Mouse (Mus musculus): ENCODE measurements around the gene Sp8.

Sp8 gene

DNA sequence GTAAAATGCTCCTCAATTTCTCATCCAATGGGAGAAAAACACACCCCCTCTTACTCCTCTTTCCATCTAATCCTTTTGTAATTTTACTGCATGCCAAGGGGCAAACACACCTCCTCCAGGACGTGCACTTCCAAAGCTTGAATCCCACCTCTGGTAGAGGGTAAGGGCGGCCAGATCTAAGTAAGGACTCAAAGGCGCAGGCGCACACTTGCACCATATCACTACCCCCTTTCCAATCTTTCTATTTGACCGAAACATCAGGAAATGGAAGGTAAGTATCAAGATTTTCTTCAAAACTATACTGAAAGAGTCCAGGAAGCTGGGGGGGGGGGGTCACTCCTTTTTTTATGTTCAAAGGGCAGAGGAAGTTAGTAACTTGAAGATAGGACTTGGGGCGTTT lies at the start of gene Sp8:
TSS of gene Sp8 (plus strand) at position 109 of the 400 bp plus-strand sequence.
- DNase-seq = no peak

DNA sequence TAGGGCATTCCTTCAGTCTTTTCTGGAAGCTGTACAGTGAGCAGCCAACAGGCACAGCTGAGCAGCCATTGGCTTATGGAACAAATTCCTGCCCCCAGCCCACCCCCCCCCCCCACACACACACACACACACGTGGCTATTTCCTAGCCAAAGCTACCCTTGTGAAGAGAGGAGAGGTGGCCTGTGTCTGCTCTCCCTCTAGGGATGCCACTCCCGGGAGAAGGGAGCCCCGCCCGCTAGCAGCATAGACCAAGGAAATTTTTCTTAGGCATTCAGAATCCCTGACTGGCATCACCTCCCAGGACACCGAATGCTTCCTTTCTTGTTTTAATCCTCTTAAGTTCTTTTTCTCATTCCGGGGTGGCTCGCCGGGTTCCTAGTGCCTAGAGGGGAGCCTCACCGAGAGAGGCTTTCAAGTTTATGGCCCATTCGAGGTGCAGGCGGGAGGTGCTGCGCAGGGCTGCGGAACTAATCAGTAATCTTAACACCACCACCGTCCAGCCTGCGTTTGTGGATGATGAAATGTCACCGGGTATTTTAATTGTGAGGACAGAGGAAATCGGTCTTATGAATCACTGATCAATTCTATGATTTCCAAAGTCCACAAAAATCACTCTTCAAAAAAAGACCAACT lies 34.7 kb upstream of the Sp8 start:
- DNase-seq = no peak

DNA sequence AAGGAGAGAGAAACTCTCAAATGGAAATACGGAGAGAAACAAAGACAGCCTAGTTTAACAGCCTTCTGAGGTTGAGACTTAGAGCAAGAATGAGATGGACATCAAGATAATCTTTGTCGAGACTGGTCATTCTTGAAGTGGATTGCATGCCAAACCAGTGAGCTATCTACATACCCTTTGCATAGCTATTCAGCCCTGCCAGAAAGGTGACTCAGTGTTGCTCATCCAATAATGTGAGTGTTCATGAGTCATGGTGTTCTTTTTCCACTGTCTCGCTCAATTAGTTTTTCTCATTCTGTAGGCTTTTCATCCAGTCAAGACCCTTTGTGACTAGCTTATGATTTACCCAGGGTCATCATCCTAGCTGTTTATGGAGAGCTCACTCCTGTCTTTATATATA lies 31.6 kb upstream of the Sp8 start:
- DNase-seq = no peak

DNA sequence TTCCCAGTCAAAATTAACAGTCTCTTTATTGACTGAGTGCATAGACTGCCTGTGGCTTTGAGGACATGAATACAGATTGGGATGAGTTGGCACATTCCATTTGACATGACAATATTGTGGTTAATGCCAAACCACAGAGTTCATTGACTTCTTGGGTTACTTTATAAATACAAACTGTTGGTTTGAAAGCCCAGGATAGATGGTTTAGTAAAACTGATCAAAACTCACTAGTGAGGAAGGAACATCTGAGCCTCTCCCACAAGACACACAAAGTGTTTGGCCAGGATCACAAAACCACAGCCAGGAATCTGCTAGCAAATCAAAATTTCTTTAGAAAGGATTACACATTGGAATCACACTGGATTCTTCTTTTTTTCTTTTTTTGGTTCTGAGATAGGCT lies 30.0 kb upstream of the Sp8 start:
- no peak for DNase-seq

DNA sequence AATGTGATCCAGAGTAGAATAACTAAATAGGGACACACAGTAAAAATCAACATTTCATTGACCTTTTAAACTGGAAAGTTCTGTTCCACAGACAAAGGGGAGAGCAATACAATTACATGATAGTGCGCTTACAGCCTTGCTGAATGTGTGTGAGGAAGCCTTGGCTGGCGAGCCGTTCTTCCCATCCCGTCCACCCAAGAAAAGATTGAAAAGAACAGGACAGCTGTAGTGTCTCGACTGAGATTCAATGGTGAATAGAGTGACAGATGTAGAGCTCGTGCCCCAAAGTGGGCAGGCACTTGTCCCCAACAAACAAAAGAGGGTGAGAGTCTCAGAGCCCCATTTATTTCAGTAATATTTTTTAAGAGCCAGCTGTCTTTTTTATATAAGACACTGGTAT lies 16.2 kb upstream of the Sp8 start:
- DNase-seq = no peak

DNA sequence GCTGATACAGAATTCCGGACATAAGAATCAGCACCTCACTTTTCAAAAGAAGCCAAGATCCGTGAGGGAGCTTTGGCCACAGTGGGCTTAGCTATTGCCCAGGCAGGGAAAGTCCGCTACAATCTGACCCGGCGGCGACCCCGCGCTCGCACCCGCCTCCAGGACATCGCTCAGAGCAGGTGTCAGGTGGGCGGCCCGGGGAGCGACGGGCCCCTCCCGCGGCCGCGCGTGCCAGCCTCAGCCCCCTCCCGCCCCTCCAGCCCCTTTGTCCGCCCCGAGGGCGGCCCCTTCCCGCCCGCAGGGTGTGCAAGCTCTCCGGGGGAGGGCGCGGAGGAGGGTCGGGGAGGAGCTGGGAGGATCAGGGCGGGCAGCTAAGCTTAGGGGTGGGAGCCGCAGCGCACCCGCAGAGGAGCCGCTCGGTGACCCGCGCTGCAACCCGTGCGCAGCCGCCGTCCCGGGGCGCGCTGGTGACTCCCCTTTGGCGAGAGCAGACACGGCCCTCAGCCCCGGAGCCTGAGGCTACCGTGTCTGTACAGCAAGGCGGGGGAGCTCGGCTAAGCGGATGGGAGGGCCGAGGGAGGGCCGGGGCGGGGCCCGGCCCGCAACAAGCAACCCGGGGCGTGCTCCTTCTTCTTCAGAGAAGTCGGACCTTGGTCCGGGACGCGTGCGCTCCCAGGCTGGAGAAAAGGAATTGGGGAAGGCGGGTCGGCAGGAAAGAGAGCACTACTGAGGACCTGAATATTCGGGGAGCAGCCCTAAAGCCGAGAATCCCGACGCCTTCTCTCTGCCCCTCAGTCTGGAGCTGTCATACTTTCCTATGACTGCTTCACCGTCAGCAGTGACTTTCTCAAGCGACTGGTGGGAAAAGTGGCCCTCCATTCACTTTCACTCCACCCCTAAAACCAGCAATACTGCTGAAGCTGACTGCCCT lies 9.5 kb upstream of the Sp8 start:
- DNase-seq = peak; percentile 29 to 51

DNA sequence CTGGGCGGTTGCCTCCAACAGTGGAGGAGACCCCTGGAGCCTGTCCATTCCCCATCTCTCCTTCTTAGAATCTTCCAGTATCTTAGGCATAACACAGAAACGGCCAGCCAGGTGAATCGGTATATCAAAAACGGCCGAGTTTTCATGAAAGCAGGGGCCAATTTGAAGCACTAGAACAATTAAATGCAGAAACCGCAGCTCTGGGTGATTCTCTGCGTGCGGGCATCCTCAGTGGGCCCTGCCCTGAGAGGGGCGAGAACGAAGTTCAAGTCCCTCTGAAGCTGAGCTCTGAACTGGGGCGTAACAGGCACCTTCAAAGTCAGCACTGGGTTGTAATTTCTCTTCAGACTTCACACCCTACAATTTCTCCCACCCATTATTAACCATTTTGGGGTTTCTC lies 8.8 kb upstream of the Sp8 start:
- DNase-seq = no peak

DNA sequence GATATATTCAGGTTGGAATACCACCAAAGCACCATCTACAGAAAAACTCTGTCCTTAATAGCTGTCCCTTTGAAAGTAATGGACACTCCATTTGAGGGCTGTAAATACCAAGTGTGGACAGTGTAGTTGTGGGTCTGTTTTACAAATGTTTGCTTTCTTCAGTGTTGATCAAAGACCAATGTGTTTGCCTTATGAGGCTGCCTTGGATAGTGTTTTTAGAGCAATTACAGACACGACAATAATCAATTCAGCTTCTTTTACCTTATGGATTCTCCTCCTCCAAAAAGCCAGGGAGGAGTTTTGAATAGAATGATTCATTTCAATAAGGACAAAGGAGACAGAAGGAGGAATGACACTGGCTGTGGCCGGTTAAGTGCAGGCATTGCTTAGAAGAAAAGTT lies 7.9 kb upstream of the Sp8 start:
- DNase-seq = no peak

DNA sequence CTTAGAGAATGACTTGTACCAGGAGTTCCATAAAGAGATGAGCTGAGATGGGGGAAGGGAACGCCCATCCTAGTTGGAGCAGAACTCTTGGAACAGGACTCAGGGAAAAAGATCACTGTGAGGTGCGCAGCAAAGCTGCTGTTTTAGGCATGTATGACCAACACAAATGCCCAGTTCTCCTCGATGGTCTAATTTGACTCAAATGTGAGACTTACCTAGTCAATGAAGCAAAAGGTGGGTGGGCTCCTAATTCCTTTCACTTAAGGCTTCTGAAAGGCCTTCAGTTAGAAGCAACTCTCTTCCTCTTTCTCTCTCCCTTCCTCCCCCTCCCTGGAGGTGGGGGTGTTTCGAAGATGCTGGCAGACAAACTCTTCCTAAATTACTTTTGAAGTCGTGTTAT lies 6.7 kb upstream of the Sp8 start:
- no peak for DNase-seq

DNA sequence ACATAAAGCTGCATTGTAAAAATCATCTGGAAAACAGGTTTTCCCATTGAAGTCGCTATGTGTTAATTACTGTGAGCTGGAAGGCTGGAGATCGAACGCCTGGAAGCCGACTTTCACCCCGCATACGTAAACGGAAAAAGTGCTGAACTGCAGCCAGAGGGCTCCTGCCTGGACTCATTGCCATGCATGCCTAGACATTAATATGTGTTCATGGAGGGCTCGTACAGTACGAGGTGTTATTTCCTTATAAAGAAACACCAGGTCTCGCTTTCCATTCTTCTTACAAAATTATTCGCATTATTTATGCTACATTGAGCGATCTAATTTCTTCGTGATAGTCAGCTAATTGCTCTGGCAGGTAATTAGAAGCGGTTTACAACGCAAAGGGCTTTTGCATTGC lies 5.8 kb upstream of the Sp8 start:
- no peak for DNase-seq

DNA sequence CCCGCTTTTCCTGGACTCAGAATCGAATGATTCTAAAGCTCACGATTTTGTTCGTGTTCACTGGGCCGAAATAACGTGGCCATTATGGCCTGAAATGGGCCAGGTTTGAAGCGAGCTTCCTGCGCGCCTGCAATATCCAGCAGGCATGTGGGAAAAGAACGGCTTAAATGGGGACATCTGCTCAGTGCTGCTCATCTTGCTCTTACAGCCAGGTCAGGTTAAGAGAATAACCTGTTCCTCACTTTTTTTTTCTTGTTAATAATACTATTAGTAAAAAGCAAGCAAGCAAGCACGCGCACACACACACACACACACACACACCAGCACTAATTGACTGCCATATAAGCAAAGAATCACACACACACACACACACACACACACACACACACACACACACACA lies 5.3 kb upstream of the Sp8 start:
- DNase-seq = no peak

DNA sequence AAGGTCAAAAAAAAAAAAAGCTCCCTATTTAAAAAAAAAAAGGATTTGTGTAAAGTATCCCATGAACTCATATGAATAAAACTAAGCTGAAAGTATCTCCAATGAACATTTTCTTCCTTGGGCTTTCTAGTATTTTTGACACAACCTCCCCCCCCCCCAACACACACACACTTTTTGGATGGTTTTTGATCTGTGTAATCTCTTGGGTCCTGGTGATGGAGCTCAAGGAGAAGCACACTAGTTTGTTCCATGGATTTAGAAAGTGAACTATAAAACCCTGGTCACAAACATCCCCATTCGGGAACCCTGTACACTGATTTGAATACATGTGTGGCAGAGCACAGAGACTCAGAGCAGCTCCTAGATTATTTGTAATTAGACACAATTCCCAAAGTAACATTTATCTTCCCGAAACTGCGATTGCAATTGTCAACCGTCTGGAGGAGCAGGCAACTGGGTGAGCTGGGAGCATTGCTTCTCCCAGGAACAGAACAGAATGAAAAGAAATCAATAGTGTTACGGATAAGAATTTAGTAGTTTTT lies 4.7 kb upstream of the Sp8 start:
- DNase-seq = no peak

DNA sequence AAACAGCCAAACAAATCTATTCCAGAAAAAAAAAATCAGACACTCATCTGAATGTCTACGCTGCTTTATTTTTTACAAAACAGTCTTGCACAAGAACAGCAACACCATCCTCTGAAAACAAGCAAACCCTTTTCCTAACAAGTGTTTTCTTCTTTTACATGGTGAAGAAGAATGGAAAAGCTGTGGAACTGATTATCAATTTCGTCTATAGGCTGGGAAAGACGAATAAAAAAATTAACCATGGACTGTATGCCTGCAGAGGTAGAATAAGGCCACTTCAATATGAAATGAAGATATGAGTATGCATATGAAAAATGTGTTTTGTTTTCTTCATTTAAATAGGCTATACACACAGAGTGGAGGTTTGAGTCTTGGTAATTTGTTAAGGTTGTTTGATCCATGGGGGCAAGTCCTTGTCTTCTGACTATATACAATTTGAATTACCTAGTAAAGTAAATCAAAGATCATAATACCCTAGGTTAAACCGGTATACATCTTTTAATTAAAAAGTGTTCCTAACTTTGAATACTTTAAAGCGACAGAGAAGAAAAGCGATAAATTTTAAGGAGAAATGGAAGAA lies 4.1 kb upstream of the Sp8 start:
- DNase-seq = no peak

DNA sequence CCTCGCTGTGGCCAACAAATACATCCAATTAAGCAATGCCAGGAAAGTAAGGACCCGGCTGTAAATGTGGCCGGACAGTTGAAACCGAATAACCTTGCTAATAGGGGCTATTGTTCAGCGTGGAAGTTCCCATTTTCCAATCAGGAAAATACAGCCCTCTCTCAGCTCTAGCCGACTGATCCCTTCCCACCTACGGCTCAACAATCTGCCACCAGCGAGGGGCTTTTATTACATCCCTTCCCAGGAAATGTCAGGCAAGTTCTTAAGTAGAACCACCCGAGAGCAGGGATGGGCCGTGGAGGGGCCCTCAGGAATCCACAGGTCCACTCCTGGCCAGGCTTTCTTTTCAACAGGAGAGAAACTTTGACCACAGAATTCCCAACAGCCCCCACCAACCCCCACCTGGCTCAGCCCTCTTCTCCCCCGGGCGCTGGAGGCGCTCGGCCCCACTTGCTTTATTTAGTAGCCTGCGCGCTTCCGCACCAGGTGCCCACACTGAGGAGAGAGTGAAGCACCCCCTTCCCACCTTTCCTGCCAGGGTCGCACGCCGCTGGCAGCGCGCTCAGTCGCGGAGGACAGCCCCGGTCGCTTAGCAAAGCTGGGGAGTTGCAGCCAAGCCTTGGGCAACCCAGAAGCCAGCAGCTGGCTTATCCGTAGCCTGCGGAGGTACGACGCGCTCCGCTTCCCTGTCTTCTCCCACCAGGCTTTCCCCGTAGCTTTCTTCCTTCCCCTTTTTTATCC lies 3.3 kb upstream of the Sp8 start:
- DNase-seq = no peak

DNA sequence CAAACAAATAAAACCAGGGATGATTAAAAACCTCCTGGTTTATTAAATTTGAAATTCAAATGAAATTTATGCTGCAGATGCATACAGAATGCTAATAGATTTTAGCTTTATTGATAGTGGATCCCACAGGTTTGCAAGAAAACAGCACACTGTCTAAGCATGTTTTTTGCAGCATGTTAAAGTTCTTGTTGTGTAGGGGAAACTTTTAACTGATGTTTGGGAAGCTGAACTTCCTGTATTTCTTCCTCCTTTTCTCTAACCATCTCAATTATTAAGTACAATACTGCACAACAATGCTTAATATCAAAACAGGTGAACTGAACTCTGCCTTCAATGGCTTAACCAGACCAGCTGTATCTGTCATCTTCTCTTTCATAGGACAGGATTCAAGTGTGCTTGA lies 2.0 kb upstream of the Sp8 start:
- no peak for DNase-seq

DNA sequence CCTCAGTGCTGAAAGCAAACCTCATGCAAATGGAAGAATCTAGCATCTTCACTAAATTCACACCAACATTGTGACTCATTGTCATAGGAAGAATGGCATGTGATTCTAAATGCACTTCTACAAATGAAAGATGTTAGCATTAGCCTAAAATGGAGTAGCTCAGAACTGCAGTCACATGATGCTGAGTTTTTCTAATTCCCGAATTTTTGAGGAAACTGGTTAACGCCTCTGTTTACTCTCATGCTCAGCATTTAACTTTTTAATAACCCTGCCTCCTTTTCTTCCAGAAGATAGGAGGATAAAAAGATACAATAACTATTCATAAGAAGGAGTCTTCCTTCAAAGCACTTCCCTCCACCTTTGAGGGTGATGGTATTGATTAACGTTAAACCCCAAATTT lies 1.3 kb upstream of the Sp8 start:
- no peak for DNase-seq

DNA sequence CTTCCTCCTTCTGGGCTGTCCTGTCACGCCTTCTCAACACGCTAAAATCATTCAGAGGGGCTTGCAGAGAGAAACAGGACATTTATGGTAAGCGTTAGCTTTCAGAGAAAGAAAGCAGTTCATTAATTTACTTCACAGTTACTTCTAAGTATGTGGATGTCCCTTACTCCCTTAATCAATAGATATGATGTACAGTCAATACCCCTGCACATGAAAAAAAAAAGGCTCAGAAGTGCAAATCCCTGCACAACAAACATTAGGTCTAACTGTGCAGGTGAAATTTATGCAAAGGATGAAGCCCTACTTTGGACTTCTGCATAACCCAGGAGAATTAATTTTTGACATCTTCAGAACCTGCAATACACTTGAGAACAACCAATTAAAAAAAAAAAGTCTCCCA lies 778 bp upstream of the Sp8 start:
- DNase-seq = no peak

DNA sequence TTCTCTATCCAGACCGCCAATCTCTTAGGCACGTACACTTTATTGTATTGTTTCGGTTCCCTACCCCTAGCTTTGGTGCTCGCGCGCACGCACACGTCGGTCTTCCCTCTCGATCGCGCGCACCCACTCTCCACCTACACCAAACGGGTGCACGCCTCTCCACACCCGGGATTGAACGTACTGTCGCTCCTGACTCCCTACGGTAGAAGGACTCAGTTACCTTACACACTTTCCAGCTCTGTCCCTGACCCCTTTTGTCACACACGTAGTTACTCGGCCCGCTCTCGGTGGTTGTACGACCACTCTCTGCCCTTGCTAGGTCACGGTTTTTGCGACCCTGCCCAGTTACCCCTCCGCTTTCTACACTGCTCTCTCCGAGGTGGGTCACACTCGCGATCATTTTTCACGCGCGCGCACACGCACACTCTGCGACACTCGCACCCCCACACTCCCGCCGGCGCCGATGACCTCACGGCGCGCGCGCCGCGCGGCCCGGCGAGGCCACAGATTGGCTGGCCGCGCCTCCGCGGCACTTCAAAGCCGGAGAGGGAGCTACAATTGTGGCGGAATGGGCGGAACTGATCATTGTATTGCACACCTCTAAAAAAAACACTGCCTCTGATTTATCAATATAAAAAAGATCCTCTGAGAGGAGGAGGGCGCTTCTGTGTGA lies 656 bp downstream of the Sp8 start:
- DNase-seq = no peak

DNA sequence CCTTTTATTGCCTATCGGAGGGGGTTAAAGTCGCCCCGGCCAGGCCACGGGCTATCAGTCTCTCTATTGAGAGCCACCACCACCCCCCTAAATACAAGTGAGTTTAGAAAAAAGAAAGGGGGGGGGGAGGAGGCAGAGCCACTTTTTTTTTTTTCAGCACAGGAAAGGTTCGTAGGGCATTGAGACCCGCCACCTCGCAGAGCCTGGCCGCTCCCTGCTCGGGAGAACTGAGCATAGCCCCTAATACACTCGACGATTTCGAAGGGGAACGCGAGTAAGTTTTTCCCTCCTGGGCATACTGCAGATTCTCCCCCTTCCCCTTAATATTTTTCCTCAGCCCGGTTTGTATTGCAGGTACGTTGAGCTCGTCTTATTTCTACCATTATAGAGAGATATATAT lies 1.3 kb downstream of the Sp8 start:
- DNase-seq = no peak

DNA sequence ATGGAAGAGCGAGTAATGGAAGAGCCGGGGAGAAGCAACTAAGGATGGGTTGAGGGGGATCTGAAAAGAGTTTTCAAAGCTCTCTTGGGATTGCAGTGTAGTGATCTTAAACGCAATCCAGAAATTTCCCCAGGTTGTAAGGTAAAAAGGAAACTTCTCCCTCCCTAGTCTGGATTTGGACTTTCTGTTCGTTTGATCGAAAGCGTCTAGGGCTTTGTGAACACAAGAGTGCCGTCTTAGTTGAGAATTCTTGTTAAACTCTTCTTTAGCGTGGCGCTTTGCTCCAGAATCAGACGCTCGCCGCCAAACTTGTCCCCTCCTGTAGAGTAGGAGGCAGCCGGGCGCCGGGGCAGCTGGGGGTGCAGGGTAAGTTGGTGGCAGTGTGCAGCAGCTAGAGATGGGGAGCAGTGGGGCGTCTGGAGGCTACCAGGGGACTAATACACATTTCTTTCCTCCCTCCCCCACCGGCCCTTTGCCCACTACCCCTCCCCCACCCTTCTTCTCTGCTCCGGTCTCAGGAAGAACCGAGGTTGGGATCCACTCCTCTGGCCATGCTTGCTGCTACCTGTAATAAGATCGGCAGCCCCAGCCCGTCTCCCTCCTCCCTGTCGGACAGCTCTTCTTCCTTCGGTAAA lies 1.8 kb downstream of the Sp8 start:
- DNase-seq = no peak

DNA sequence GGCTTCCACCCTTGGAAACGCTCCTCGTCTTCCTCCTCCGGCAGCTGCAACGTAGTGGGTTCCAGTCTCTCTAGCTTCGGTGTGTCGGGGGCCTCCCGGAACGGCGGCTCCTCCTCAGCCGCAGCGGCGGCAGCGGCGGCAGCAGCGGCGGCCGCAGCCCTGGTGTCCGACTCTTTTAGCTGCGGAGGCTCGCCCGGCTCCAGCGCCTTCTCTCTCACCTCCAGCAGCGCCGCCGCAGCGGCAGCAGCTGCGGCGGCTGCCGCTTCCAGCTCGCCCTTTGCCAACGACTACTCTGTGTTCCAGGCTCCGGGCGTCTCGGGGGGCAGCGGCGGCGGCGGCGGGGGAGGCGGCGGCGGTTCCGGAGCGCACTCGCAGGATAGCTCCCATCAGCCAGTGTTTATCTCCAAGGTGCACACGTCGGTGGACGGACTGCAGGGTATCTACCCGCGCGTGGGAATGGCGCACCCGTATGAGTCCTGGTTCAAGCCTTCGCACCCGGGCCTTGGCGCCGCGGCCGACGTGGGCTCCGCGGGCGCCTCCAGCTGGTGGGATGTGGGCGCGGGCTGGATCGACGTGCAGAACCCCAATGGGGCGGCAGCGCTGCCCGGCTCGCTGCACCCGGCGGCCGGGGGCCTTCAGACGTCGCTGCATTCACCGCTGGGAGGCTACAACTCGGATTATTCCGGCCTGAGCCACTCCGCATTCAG lies 2.5 kb downstream of the Sp8 start:
- peak in 1 of 2 experiments; percentile 33 for DNase-seq
